Mouse (Mus musculus) limb, embryonic 14.5 days (tissue): ENCODE results near the gene Mrpl51. TPM values are rescaled to one million over a fixed set of nuclear protein-coding genes. Genes with fewer than 3 reads are reported as not detected.

Source experiments
- ATAC-seq: fragments of 200-750 bp; cut with Nextera tagmentation; 2 replicates; pipeline ENCODE4 v1.8.0; 2017; ENCODE audit warnings: low read depth, moderate number of reproducible peaks, moderate TSS enrichment; ENCODE audit not compliant: low FRiP score
- DNase-seq: peaks from one replicate; pipeline ENCODE4 v3.0.0-alpha.2; 2015; ENCODE audit warnings: low spot score
- H3K27ac ChIP-seq: fragments of 300-500 bp; sonication (generic); replicated peaks from 2 replicates; pipeline ENCODE4 v1.5.1; 2014; ENCODE audit warnings: low read depth, mild to moderate bottlenecking, low read length, moderate library complexity, mixed read lengths
- H3K27me3 ChIP-seq: fragments of 300-500 bp; sonication (generic); 2 replicates; pipeline ENCODE4 v1.6.1; 2014; ENCODE audit warnings: low read length, mixed read lengths; ENCODE audit not compliant: control insufficient read depth, insufficient read depth
- H3K36me3 ChIP-seq: fragments of 300-500 bp; sonication (generic); 2 replicates; pipeline ENCODE4 v1.6.1; 2014; ENCODE audit warnings: mild to moderate bottlenecking, low read length, moderate library complexity, mixed read lengths; ENCODE audit not compliant: control insufficient read depth, insufficient read depth
- H3K4me1 ChIP-seq: fragments of 300-500 bp; sonication (generic); 2 replicates; pipeline ENCODE4 v1.6.1; 2014; ENCODE audit warnings: antibody characterized with exemption, low read length, mixed read lengths; ENCODE audit not compliant: control insufficient read depth, insufficient read depth
- H3K4me2 ChIP-seq: fragments of 300-500 bp; sonication (generic); replicated peaks from 2 replicates; pipeline ENCODE4 v1.6.1; 2014; ENCODE audit warnings: low read depth, mild to moderate bottlenecking, low read length, moderate library complexity; ENCODE audit not compliant: severe bottlenecking
- H3K4me3 ChIP-seq: fragments of 300-500 bp; sonication (generic); replicated peaks from 2 replicates; pipeline ENCODE4 v1.5.1; 2014; ENCODE audit warnings: low read length
- H3K9ac ChIP-seq: fragments of 300-500 bp; sonication (generic); 2 replicates; pipeline ENCODE4 v1.6.1; 2014; ENCODE audit warnings: mild to moderate bottlenecking, low read depth, low read length, moderate library complexity; ENCODE audit not compliant: severe bottlenecking
- H3K9me3 ChIP-seq: fragments of 300-500 bp; sonication (generic); 2 replicates; pipeline ENCODE4 v1.6.1; 2016; ENCODE audit warnings: low read length; ENCODE audit not compliant: control insufficient read depth
- POLR2A ChIP-seq: fragments of 200-500 bp; IDR thresholded peaks from 2 replicates; pipeline ENCODE4 v1.8.0; 2012; ENCODE audit warnings: inconsistent platforms, mild to moderate bottlenecking, moderate library complexity, borderline replicate concordance; ENCODE audit not compliant: insufficient read depth, insufficient read length; ENCODE audit errors: extremely low read depth
- WGBS: fragments of 180-500 bp; shearing (Covaris S2); extraction: QIAGEN DNeasy Blood & Tissue Kit; methylation state at CpG from one replicate; pipeline ENCODE4 v1.1.7; 2014; 5-methylcytosine and 5-hydroxymethylcytosine counted together
- polyA plus RNA-seq, 2 experiments: library from polyadenylated mRNA; depleted of rRNA in 1 of 2; stranded (reverse) in 1 of 2; unstranded in 1 of 2; fragments of >200 nt; fragmentation: Nextera tagmentation in 1 of 2; extraction: Ambion mirVana in 1 of 2; gene quantifications; 2 replicates each; pipeline versions ENCODE4 v1.2.1 to v1.2.3; 2012 to 2014

The Mrpl51 gene
- polyA plus RNA-seq, 2 experiments, result 75.0 to 189 TPM

- peak overlapping the region; percentile 67 for H3K27ac ChIP-seq
- no peak for TF ChIP-seq POLR2A
- no peaks in the 10 kb centered on the region for H3K9me3 ChIP-seq
- H3K4me1 ChIP-seq, result peaks cover 20% of the 10 kb centered on the region
- H3K4me2 ChIP-seq, result no peak overlapping the region
- 78% methylated on average over 16 of the region's 16 CpGs for WGBS
- 0 out of 2 replicates have a peak overlapping the region, but pooled peaks have one; percentile 7 for H3K9ac ChIP-seq
- DNase-seq (peak; percentile 57), ATAC-seq (peak; percentile 11; the same call in 1 of the 2 replicates)
- no peak overlapping the region for H3K4me3 ChIP-seq
- no peaks in the 10 kb centered on the region for H3K27me3 ChIP-seq
- H3K36me3 ChIP-seq, result peaks cover 42% of the 10 kb centered on the region
Measured at GRCm38 (mm10) chr6:125148926-125149568, 42.6 kb upstream of the Mrpl51 start.

GRCm38 (mm10) chr6:125149569-125149950, 42.0 kb upstream of the Mrpl51 start:
- no peak for TF ChIP-seq POLR2A
- no peaks in the 10 kb centered on the region for H3K27me3 ChIP-seq
- H3K4me1 ChIP-seq, result peaks cover 20% of the 10 kb centered on the region
- peaks cover 40% of the 10 kb centered on the region for H3K36me3 ChIP-seq
- H3K4me3 ChIP-seq, result no peak overlapping the region
- H3K27ac ChIP-seq, result peak overlapping the region; percentile 67
- DNase-seq (no peak), ATAC-seq (no peak)
- no peak overlapping the region for H3K4me2 ChIP-seq
- WGBS, result 69% methylated on average over 7 of the region's 7 CpGs
- 0 out of 2 replicates have a peak overlapping the region, but pooled peaks have one; percentile 7 for H3K9ac ChIP-seq
- no peaks in the 10 kb centered on the region for H3K9me3 ChIP-seq

GRCm38 (mm10) chr6:125152212-125153017, 39.2 kb upstream of the Mrpl51 start:
- no peaks in the 10 kb centered on the region for H3K9me3 ChIP-seq
- WGBS, result 80% methylated on average over 22 of the region's 22 CpGs
- H3K36me3 ChIP-seq, result peaks cover 58% of the 10 kb centered on the region
- peaks cover 6% of the 10 kb centered on the region; the same call in 1 of the 2 replicates for H3K4me1 ChIP-seq
- no peak overlapping the region for H3K4me3 ChIP-seq
- no peak for TF ChIP-seq POLR2A
- H3K9ac ChIP-seq, result no peak overlapping the region
- ATAC-seq (no peak), DNase-seq (no peak)
- H3K27ac ChIP-seq, result no peak overlapping the region
- no peaks in the 10 kb centered on the region for H3K27me3 ChIP-seq
- H3K4me2 ChIP-seq, result no peak overlapping the region

- 77% methylated on average over 5 of the region's 5 CpGs for WGBS
- Histone ChIP-seq H3K4me2 (no peak overlapping the region), H3K36me3 (peaks cover 64% of the 10 kb centered on the region), H3K4me1 (0 out of 2 replicates have a peak, but pooled peaks cover 3% of the 10 kb centered on the region), H3K27ac (no peak overlapping the region), H3K9ac (no peak overlapping the region), H3K9me3 (no peaks in the 10 kb centered on the region), H3K4me3 (no peak overlapping the region), H3K27me3 (no peaks in the 10 kb centered on the region)
- DNase-seq (no peak), ATAC-seq (no peak)
- TF ChIP-seq POLR2A, result no peak
Measured at GRCm38 (mm10) chr6:125153018-125153389, 38.6 kb upstream of the Mrpl51 start.

- DNase-seq, result no peak
- Histone ChIP-seq H3K9me3 (no peaks in the 10 kb centered on the region), H3K4me2 (no peak overlapping the region), H3K27me3 (no peaks in the 10 kb centered on the region), H3K36me3 (peaks cover 66% of the 10 kb centered on the region), H3K9ac (no peak overlapping the region), H3K27ac (no peak overlapping the region), H3K4me1 (no peaks in the 10 kb centered on the region), H3K4me3 (no peak overlapping the region)
- 93% methylated on average over 4 of the region's 4 CpGs for WGBS
- ATAC-seq, result no peak
- TF ChIP-seq POLR2A, result no peak
Measured at GRCm38 (mm10) chr6:125153682-125154081, 37.9 kb upstream of the Mrpl51 start.
